Mouse (Mus musculus) megakaryocyte progenitor cell, adult 5-6 weeks (primary cell): ENCODE results near the gene Gper1. TPM values are rescaled to one million over a fixed set of nuclear protein-coding genes. Genes with fewer than 3 reads are reported as not detected.
A peak's percentile ranks its signal among the peaks of the same experiment; 100 is the strongest.

ENCODE experiments used
- ATAC-seq: replicated peaks from 2 replicates; pipeline ENCODE4 v1.8.0; 2016; ENCODE audit warnings: mild to moderate bottlenecking, moderate TSS enrichment, inconsistent platforms; ENCODE audit not compliant: poor library complexity
- total RNA-seq, 2 experiments: library from RNA; stranded (forward) in 1 of 2; stranded (reverse) in 1 of 2; fragments of 157-497, 149-512 nt in 1 of 2; fragments of 200-1000 nt in 1 of 2; gene quantifications; 2 replicates each; pipeline versions ENCODE4 v1.2.3 to v1.2.4; 2015 to 2017

Gene Gper1
- total RNA-seq, 2 experiments from 2014 or later, result not detected

DNA sequence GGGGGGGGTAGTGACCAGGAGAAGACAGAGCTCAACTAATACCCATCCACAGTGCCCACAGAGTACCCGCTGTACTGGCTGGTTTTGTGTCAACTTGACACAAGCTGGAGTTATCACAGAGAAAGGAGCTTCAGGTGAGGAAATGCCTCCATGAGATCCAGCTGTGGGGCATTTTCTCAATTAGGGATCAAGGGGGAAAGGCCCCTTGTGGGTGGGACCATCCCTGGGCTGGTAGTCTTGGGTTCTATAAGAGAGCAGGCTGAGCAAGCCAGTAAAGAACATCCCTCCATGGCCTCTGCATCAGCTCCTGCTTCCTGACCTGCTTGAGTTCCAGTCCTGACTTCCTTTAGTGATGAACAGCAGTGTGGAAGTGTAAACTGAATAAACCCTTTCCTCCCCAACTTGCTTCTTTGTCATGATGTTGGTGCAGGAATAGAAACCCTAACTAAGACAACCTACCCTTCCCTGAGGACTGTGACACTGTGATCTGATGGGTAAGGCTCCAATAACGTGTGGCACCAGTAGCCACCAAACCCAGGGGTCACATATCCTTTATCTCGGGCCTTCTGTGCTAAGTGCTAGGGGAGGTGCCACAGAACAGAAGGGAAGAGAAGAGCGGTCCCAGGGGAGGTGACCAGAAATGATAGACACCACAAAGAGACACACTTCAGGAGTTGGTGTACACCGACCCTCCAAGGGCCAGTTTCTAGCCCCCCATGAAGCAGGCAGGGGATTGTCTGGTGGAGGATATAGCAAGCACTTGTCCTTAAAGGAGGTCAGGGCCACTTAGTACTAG is 32.4 kb upstream of the Gper1 start:
- ATAC-seq, result peak; percentile 21

DNA sequence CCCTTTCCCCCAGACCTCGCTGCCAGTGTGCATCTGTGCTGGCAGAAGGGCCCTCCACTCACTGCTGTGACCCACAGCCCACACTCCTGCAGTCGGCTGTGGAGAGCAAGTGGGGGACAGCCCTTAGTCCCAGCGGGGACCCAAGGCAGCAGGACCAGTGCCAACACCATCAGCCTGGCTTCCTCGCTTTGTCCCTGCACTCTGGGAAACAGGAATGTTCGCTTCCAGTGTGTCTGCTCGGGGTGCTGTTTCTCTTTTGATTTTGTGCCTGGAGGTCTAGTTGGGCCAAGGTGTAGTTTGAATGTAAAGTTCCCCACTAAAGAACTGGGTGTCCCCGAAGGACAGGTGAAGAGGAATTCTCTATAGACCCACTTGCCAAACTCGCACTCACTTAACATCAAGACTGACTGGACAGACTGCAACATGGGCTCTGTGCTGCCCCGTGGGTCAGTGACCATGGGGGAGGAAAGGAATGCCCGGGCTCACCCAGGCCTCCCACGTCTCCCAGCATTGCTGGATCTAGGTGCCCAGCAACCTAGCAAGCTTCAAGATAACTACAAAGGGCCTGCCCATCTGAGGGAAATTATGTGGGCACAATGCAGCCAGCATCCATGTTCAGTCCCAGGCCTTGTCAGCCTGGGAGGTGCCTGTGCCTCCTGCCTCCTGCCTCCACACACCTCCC is 31.5 kb upstream of the Gper1 start:
- ATAC-seq, result no peak

- ATAC-seq, result no peak
Measured at GRCm38 (mm10) chr5:139392219-139393196, 30.4 kb upstream of the Gper1 start.

GRCm38 (mm10) chr5:139393197-139393588 is 29.8 kb upstream of the Gper1 start:
- no peak for ATAC-seq

DNA sequence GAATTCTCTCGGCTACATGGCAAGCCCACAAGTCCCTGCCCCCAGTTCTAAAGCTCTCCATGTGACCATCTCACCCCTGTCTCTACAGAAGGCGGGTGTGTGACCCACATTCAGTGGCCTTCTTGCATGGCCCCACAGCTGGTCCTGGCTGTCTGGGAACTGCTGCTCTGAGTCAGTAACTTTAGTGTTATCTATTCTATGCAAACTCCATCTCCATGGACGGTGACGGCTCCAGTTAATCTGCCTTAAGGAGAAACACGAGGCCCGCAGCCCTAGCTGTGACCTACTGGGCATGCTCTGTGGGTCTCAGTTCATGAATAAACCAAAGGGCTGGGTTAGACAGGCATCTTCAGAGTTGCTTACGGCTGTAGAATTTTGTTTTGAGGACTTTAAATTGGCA is 28.6 kb upstream of the Gper1 start:
- ATAC-seq, result peak; percentile 17

DNA sequence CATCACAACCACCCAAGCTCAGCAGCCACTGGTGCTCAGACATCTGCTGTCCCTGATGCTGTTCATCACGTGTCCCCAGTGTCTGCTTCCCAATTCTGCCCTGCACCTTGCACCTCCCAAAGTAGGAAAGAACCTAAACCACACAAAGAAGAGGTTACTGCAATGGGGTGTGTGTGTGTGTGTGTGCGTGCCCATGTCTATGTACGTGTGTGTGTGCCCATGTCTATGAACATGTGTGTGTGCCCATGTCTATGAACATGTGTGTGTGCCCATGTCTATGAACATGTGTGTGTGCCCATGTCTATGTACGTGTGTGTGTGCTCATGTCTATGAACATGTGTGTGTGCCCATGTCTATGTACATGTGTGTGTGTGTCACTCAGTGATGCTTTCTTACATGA is 27.4 kb upstream of the Gper1 start:
- ATAC-seq, result no peak

DNA sequence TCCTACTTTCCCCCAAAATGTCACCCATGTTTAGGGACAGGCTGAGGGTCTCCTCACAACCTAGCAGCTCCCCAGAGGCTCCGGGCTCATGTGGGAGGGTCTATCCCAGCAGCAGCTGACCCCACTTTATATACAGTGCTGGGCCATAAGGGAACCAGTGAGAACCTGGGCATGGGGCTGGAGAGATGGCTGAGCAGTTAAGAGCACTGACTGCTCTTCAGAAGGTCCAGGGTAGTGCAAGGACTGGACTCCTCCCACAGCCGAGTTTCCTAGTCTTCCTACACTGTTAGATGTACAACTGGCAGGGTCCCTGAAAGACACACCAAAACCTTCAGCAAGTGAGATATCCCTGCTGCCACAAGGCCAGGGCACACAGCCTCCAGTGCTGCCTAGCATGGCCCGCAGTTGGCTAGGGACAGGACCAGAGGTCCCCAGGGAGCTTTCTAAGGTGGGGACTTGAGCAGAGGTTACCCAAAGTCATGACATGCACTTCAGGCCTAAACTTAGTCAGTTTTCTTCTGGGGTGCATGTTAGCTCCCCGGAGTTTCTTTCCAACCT is 25.5 kb upstream of the Gper1 start:
- no peak for ATAC-seq

- peak; percentile 90 for ATAC-seq
Measured at GRCm38 (mm10) chr5:139397959-139398753, 24.8 kb upstream of the Gper1 start.

DNA sequence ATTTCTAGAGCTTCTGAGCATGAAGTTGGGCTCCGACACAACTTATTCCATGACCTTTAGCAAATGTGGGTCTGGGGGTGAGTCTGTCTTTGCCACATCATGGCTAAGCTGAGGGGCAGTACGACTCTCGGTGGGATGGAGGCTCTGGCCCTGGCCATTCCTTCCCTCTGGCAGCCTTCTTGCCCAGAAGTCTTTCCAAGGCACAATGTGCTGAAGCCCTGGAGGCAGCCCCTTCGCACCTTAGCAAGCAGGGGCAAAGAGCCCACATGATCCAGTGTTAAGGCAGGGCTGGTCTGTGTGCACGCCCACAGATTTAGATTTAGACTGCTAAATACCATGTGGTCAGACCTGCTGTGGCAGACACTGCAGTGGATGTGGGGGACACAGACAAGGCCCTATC is 24.2 kb upstream of the Gper1 start:
- ATAC-seq, result no peak

GRCm38 (mm10) chr5:139399991-139400390 is 23.0 kb upstream of the Gper1 start:
- ATAC-seq, result no peak

DNA sequence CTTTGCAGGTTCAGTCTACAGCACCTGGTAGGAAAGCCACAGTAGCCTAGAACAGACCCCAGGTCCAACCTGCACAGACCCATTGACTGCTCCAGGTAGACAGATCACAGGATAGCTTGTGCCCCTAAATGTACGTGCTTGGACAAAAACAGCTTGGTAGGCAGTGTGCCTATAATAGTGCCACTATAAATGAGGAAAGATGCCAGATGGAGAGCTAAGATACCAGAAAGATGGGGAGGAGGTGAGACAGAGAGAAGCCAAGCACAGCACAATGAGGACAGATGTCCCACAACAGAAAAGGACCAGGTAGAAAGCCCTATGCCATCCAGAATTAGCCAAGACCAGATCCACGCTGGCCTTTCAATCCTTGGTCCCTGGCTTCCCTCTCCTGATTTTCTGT is 20.8 kb upstream of the Gper1 start:
- ATAC-seq, result no peak

DNA sequence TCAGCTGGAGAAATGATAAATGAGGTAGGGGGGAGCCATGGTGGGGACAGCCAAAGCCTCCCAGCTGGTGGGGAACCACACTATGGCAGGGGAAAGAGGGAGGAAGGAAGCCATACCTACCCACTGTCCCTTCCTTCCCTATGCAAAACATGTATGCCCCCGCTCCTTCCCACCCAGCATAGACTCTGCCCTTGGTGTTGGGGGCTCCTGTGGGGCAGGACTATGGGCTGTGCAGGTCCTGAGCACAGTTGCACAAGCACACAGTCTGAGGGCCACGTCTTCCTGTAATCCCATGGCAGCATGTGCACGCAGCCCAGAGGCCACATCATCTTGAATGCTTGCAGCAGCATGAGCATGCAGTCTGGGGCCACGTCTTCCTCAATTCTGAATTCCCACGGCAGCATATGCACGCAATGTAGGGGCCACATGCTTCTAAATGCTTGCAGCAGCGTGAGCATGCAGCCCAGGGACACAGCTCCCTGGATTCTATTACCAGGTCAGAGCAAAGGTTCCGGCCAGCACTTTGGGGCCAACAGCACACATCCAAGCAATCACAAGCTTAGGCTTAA is 19.2 kb upstream of the Gper1 start:
- ATAC-seq, result peak; percentile 42

DNA sequence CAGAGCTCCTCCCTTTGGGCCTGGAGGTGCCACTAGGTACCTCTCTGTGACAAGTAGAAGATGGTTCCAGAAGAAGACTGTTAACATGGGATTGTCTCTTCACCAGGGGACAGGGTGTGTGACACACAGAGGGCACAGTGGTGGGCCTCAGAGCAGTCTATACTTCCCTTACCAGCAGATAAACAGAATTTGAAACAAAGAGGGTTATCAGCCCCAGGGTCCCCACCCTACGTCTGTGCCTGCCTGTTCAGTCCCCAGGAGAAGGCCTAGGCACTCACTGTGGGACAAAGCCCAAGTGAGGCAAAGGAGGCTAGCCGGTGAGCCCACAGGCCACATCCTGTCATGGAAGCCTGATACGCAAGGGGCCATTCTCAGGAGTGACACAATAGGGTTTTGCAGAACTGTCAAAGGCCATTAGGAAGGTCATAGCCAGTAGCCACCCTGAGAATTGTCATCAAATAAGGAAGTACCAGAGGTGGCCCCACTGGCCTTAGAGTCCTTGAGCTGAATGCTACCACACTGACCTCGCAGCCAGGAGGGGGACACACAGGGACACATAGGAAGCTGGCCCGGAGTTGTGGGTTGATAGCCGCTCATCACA is 18.1 kb upstream of the Gper1 start, which contains the start of gene C130050O18Rik:
TSS of gene C130050O18Rik (plus strand) at position 480 of the 601 bp plus-strand sequence.
- ATAC-seq, result peak; percentile 57

- ATAC-seq, result no peak
Measured at GRCm38 (mm10) chr5:139405478-139405877, 17.5 kb upstream of the Gper1 start.

GRCm38 (mm10) chr5:139405953-139406352 is 17.0 kb upstream of the Gper1 start:
- no peak for ATAC-seq

- ATAC-seq, result no peak
Measured at GRCm38 (mm10) chr5:139407121-139407885, 15.6 kb upstream of the Gper1 start.

- ATAC-seq, result peak; percentile 56
Measured at GRCm38 (mm10) chr5:139408511-139408910, 14.4 kb upstream of the Gper1 start.

GRCm38 (mm10) chr5:139409412-139409811 is 13.5 kb upstream of the Gper1 start:
- ATAC-seq, result peak; percentile 12
